Mouse (Mus musculus) bone marrow, adult 2 months (tissue): ENCODE data around the gene Slc15a1. TPM values are rescaled to one million over a fixed set of nuclear protein-coding genes. Genes with fewer than 3 reads are reported as not detected.

Source experiments
- H3K27ac ChIP-seq: fragments of 200-500 bp; 2 replicates; pipeline ENCODE4 v1.5.1; 2012; ENCODE audit warnings: low read depth, mild to moderate bottlenecking, control low read depth, inconsistent platforms, low read length; ENCODE audit not compliant: control insufficient read depth, poor library complexity, insufficient read depth
- H3K4me1 ChIP-seq: fragments of 200-500 bp; 2 replicates; pipeline ENCODE4 v1.6.1; 2011; ENCODE audit warnings: low read length; ENCODE audit not compliant: control insufficient read depth, insufficient read depth
- H3K4me3 ChIP-seq: fragments of 200-500 bp; replicated peaks from 2 replicates; pipeline ENCODE3; 2011; ENCODE audit warnings: mild to moderate bottlenecking, low read depth, low read length, control low read depth; ENCODE audit not compliant: control insufficient read depth
- CTCF ChIP-seq: fragments of 200-500 bp; IDR thresholded peaks from 2 replicates; pipeline ENCODE4 v1.5.1; 2011; ENCODE audit warnings: low read length, control low read depth; ENCODE audit not compliant: control insufficient read depth, insufficient read depth
- POLR2A ChIP-seq: fragments of 200-500 bp; IDR thresholded peaks from 2 replicates; pipeline ENCODE4 v1.6.1; 2011; ENCODE audit warnings: low read depth, mild to moderate bottlenecking, control low read depth, low read length, borderline replicate concordance; ENCODE audit not compliant: control insufficient read depth
- WGBS: fragments of 180-500 bp; shearing (Covaris S2); methylation state at CpG from one replicate; pipeline ENCODE4 v1.1.7; 2018; 5-methylcytosine and 5-hydroxymethylcytosine counted together
- polyA plus RNA-seq: library from polyadenylated mRNA; stranded (reverse); fragments of >200 nt; gene quantifications from 2 replicates; pipeline ENCODE4 v1.2.4, GENCODE M21; 2011; ENCODE audit warnings: low replicate concordance; ENCODE audit not compliant: missing spikeins, insufficient read depth, insufficient read length

The Slc15a1 gene
- polyA plus RNA-seq, 1 experiment = not detected

GRCm38 (mm10) chr14:121464318-121464717 is 40.7 kb downstream of the Slc15a1 start:
- no peak overlapping the region for H3K27ac ChIP-seq
- TF ChIP-seq POLR2A (no peak), CTCF (no peak)
- H3K4me1 ChIP-seq = no peaks in the 10 kb centered on the region
- no peak overlapping the region for H3K4me3 ChIP-seq
- 80% methylated on average over 2 of the region's 2 CpGs for whole genome bisulfite sequencing

- WGBS = 77% methylated on average over 5 of the region's 5 CpGs
- no peak for TF ChIP-seq CTCF
- no peak for TF ChIP-seq POLR2A
- H3K27ac ChIP-seq = no peak overlapping the region
- no peak overlapping the region for H3K4me3 ChIP-seq
- H3K4me1 ChIP-seq = no peaks in the 10 kb centered on the region
Observed at GRCm38 (mm10) chr14:121462756-121463155, 42.3 kb downstream of the Slc15a1 start.

GRCm38 (mm10) chr14:121460966-121461365 is 44.1 kb downstream of the Slc15a1 start:
- TF ChIP-seq CTCF = no peak
- no peak for TF ChIP-seq POLR2A
- Histone ChIP-seq H3K4me3 (no peak overlapping the region), H3K27ac (no peak overlapping the region), H3K4me1 (no peaks in the 10 kb centered on the region)
- WGBS = 65% methylated on average over 3 of the region's 3 CpGs

- no peak overlapping the region for H3K27ac ChIP-seq
- TF ChIP-seq POLR2A = no peak
- no peak for TF ChIP-seq CTCF
- WGBS = 92% methylated on average over 1 of the region's 1 CpGs
- no peaks in the 10 kb centered on the region for H3K4me1 ChIP-seq
- no peak overlapping the region for H3K4me3 ChIP-seq
Observed at GRCm38 (mm10) chr14:121458521-121458920, 46.5 kb downstream of the Slc15a1 start.

- Histone ChIP-seq H3K27ac (no peak overlapping the region), H3K4me3 (no peak overlapping the region), H3K4me1 (no peaks in the 10 kb centered on the region)
- 88% methylated on average over 6 of the region's 6 CpGs for WGBS
- TF ChIP-seq CTCF = no peak
- TF ChIP-seq POLR2A = no peak
Observed at GRCm38 (mm10) chr14:121457536-121457935, 47.5 kb downstream of the Slc15a1 start.

GRCm38 (mm10) chr14:121456416-121457285 is 48.4 kb downstream of the Slc15a1 start:
- no peaks in the 10 kb centered on the region for H3K4me1 ChIP-seq
- 58% methylated on average over 11 of the region's 11 CpGs for WGBS
- H3K4me3 ChIP-seq = no peak overlapping the region
- H3K27ac ChIP-seq = no peak overlapping the region
- TF ChIP-seq POLR2A = no peak
- TF ChIP-seq CTCF = no peak

GRCm38 (mm10) chr14:121455976-121456375 is 49.1 kb downstream of the Slc15a1 start:
- Histone ChIP-seq H3K4me1 (no peaks in the 10 kb centered on the region), H3K4me3 (no peak overlapping the region), H3K27ac (no peak overlapping the region)
- 77% methylated on average over 15 of the region's 15 CpGs for WGBS
- TF ChIP-seq CTCF (no peak), POLR2A (no peak)

GRCm38 (mm10) chr14:121455527-121455926 is 49.5 kb downstream of the Slc15a1 start:
- WGBS = 7% methylated on average over 6 of the region's 6 CpGs
- Histone ChIP-seq H3K27ac (no peak overlapping the region), H3K4me1 (no peaks in the 10 kb centered on the region), H3K4me3 (no peak overlapping the region)
- no peak for TF ChIP-seq POLR2A
- TF ChIP-seq CTCF = peak; percentile 88
